Mouse (Mus musculus) MEL (cell line): Measurements from ENCODE around the gene BC034090. TPM values are rescaled to one million over a fixed set of nuclear protein-coding genes. Genes with fewer than 3 reads are reported as not detected.

Experiments used
- DNase-seq: peaks from one replicate; pipeline ENCODE4 v3.0.0; 2011; ENCODE audit warnings: low read depth, low spot score
- H3K27ac ChIP-seq: 2 replicates; pipeline ENCODE4 v1.5.1; 2012; ENCODE audit warnings: low read depth, mild to moderate bottlenecking, control low read depth, low read length, moderate library complexity; ENCODE audit not compliant: control insufficient read depth
- H3K27me3 ChIP-seq, 2 experiments: fragments of 150-350 bp in 1 of 2; sonication (generic) in 1 of 2; 2 replicates each; pipeline ENCODE4 v1.6.1; 2012; ENCODE audit warnings: low read length in 2 of 2, mild to moderate bottlenecking in 2 of 2, improper control_type of control experiment in 1 of 2, moderate library complexity in 1 of 2; ENCODE audit not compliant: insufficient read depth in 2 of 2, control insufficient read depth in 1 of 2
- H3K36me3 ChIP-seq, 2 experiments: 2 replicates each; pipeline ENCODE4 v1.6.1; 2012 to 2014; ENCODE audit warnings: low read length in 2 of 2, improper control_type of control experiment in 1 of 2, inconsistent platforms in 1 of 2, mild to moderate bottlenecking in 1 of 2; ENCODE audit not compliant: insufficient read depth in 2 of 2, control insufficient read depth in 1 of 2
- H3K4me1 ChIP-seq, 2 experiments: fragments of 150-350 bp in 1 of 2; sonication (generic) in 1 of 2; 2 replicates each; pipeline ENCODE4 v1.6.1; 2012; ENCODE audit warnings: low read length in 2 of 2, improper control_type of control experiment in 1 of 2, mild to moderate bottlenecking in 1 of 2; ENCODE audit not compliant: insufficient read depth in 2 of 2, control insufficient read depth in 1 of 2
- H3K4me3 ChIP-seq, 2 experiments: fragments of 150-350 bp in 1 of 2; sonication (generic) in 1 of 2; 2 replicates each; pipeline ENCODE4 v1.5.1; 2012; ENCODE audit warnings: low read depth in 2 of 2, low read length in 2 of 2, mild to moderate bottlenecking in 2 of 2, moderate library complexity in 2 of 2, control low read depth in 1 of 2, improper control_type of control experiment in 1 of 2; ENCODE audit not compliant: control insufficient read depth in 1 of 2, insufficient read depth in 1 of 2
- H3K79me2 ChIP-seq: 2 replicates; pipeline ENCODE4 v1.6.1; 2012; ENCODE audit warnings: mild to moderate bottlenecking, low read length, moderate library complexity; ENCODE audit not compliant: control insufficient read depth, poor library complexity, insufficient read depth
- H3K9ac ChIP-seq: 2 replicates; pipeline ENCODE4 v1.6.1; 2012; ENCODE audit warnings: low read depth, mild to moderate bottlenecking, control low read depth, low read length, moderate library complexity; ENCODE audit not compliant: control insufficient read depth, poor library complexity, severe bottlenecking
- H3K9me3 ChIP-seq: fragments of 150-350 bp; sonication (generic); replicated peaks from 2 replicates; pipeline ENCODE4 v1.6.1; 2012; ENCODE audit warnings: mild to moderate bottlenecking, low read length, improper control_type of control experiment, moderate library complexity; ENCODE audit not compliant: insufficient read depth
- BHLHE40 ChIP-seq: IDR thresholded peaks from 2 replicates; pipeline ENCODE4 v1.6.1; 2012; ENCODE audit warnings: low read depth, mild to moderate bottlenecking, inconsistent platforms, low read length, improper control_type of control experiment, borderline replicate concordance
- CHD2 ChIP-seq: IDR thresholded peaks from 2 replicates; pipeline ENCODE4 v1.6.1; 2011; ENCODE audit warnings: low read length, improper control_type of control experiment
- E2F4 ChIP-seq: IDR thresholded peaks from 2 replicates; pipeline ENCODE4 v1.6.1; 2011; ENCODE audit warnings: low read depth, low read length, improper control_type of control experiment, borderline replicate concordance
- ELF1 ChIP-seq: IDR thresholded peaks from 2 replicates; pipeline ENCODE4 v1.6.1; 2014; ENCODE audit warnings: low read depth, mild to moderate bottlenecking, inconsistent platforms, low read length, improper control_type of control experiment, moderate library complexity
- ETS1 ChIP-seq: IDR thresholded peaks from 2 replicates; pipeline ENCODE4 v1.6.1; 2012; ENCODE audit warnings: low read depth, mild to moderate bottlenecking, inconsistent platforms, low read length, improper control_type of control experiment, moderate library complexity
- GABPA ChIP-seq: IDR thresholded peaks from 2 replicates; pipeline ENCODE4 v1.6.1; 2012; ENCODE audit warnings: low read depth, mild to moderate bottlenecking, inconsistent platforms, low read length, improper control_type of control experiment, moderate library complexity
- GATA1 ChIP-seq: IDR thresholded peaks from 2 replicates; pipeline ENCODE4 v1.6.1; 2011; ENCODE audit warnings: low read depth, low read length, improper control_type of control experiment
- HCFC1 ChIP-seq: IDR thresholded peaks from 2 replicates; pipeline ENCODE4 v1.6.1; 2012; ENCODE audit warnings: low read depth, mild to moderate bottlenecking, inconsistent platforms, low read length, improper control_type of control experiment, moderate library complexity
- MAFK ChIP-seq: IDR thresholded peaks from 2 replicates; pipeline ENCODE4 v1.6.1; 2011; ENCODE audit warnings: low read depth, mild to moderate bottlenecking, low read length, improper control_type of control experiment, borderline replicate concordance
- MAX ChIP-seq: IDR thresholded peaks from 2 replicates; pipeline ENCODE4 v1.6.1; 2011; ENCODE audit warnings: low read length, improper control_type of control experiment
- MYB ChIP-seq: IDR thresholded peaks from 2 replicates; pipeline ENCODE4 v1.6.1; 2011; ENCODE audit warnings: mild to moderate bottlenecking, low read depth, low read length, improper control_type of control experiment
- MYC ChIP-seq: IDR thresholded peaks from 2 replicates; pipeline ENCODE4 v1.6.1; 2011; ENCODE audit warnings: low read depth, mild to moderate bottlenecking, low read length, improper control_type of control experiment, moderate library complexity
- NRF1 ChIP-seq: IDR thresholded peaks from 2 replicates; pipeline ENCODE4 v1.6.1; 2014; ENCODE audit warnings: low read depth, mild to moderate bottlenecking, inconsistent platforms, low read length, improper control_type of control experiment, moderate library complexity; ENCODE audit not compliant: poor library complexity, insufficient read depth, severe bottlenecking
- POLR2AphosphoS5 ChIP-seq: IDR thresholded peaks from 2 replicates; pipeline ENCODE4 v1.6.1; 2012; ENCODE audit warnings: low read depth, borderline replicate concordance, mild to moderate bottlenecking, inconsistent platforms, low read length, moderate library complexity, mixed read lengths
- SIN3A ChIP-seq: IDR thresholded peaks from 2 replicates; pipeline ENCODE4 v1.6.1; 2012; ENCODE audit warnings: low read length, improper control_type of control experiment, inconsistent platforms
- TAL1 ChIP-seq: IDR thresholded peaks from 2 replicates; pipeline ENCODE4 v1.6.1; 2012; ENCODE audit warnings: mild to moderate bottlenecking, inconsistent platforms, low read length, moderate library complexity, mixed read lengths
- TCF12 ChIP-seq: IDR thresholded peaks from 2 replicates; pipeline ENCODE4 v1.6.1; 2014; ENCODE audit warnings: low read depth, mild to moderate bottlenecking, inconsistent platforms, low read length, improper control_type of control experiment, moderate library complexity
- UBTF ChIP-seq: IDR thresholded peaks from 2 replicates; pipeline ENCODE4 v1.6.1; 2012; ENCODE audit warnings: low read depth, mild to moderate bottlenecking, inconsistent platforms, low read length, improper control_type of control experiment, moderate library complexity, borderline replicate concordance; ENCODE audit not compliant: insufficient read depth
- USF1 ChIP-seq: IDR thresholded peaks from 2 replicates; pipeline ENCODE4 v1.6.1; 2014; ENCODE audit warnings: low read depth, mild to moderate bottlenecking, inconsistent platforms, low read length, improper control_type of control experiment, moderate library complexity
- USF2 ChIP-seq, 2 experiments: IDR thresholded peaks; 2 replicates each; pipeline ENCODE4 v1.6.1; 2011 to 2012; ENCODE audit warnings: improper control_type of control experiment in 2 of 2, low read length in 2 of 2, borderline replicate concordance in 1 of 2, inconsistent platforms in 1 of 2, low read depth in 1 of 2, mild to moderate bottlenecking in 1 of 2; ENCODE audit not compliant: insufficient read depth in 1 of 2
- ZNF384 ChIP-seq: IDR thresholded peaks from 2 replicates; pipeline ENCODE4 v1.6.1; 2012; ENCODE audit warnings: low read depth, mild to moderate bottlenecking, inconsistent platforms, low read length, improper control_type of control experiment
- polyA plus RNA-seq, 2 experiments: library from polyadenylated mRNA; stranded (reverse) in 1 of 2; unstranded in 1 of 2; fragments of >175 nt in 1 of 2; fragments of >200 nt in 1 of 2; gene quantifications; 2 replicates each; pipeline versions ENCODE4 v1.2.1 to v1.2.4; 2012; ENCODE audit warnings: low replicate concordance in 2 of 2, low read depth in 1 of 2; ENCODE audit not compliant: insufficient read length in 2 of 2, insufficient read depth in 1 of 2, missing spikeins in 1 of 2
- total RNA-seq: library from RNA; depleted of rRNA; stranded (reverse); fragments of 300-350 nt; gene quantifications from 2 replicates; pipeline ENCODE4 v1.2.3, GENCODE M21; 2012

Gene BC034090
- total and polyA plus RNA-seq, 3 experiments: 0.12 to 0.28 TPM; not detected in 1

GRCm38 (mm10) chr1:155203101-155203500, 41.1 kb downstream of the BC034090 start:
- H3K79me2 ChIP-seq: no peaks in the 10 kb centered on the region
- no peak overlapping the region for H3K27ac ChIP-seq
- peaks cover 5 to 16% of the 10 kb centered on the region in 2 experiments for H3K4me1 ChIP-seq
- H3K9ac ChIP-seq: no peak overlapping the region
- H3K9me3 ChIP-seq: no peaks in the 10 kb centered on the region
- peaks cover 3 to 17% of the 10 kb centered on the region in 2 experiments for H3K36me3 ChIP-seq
- H3K4me3 ChIP-seq: no peak overlapping the region
- TF ChIP-seq MYC (no peak), CHD2 (no peak), USF1 (no peak), USF2 (IDR thresholded peaks at IDR 0.05; ENCODE audit: borderline replicate concordance in 1 of 2, insufficient read depth in 1 of 2, low read depth in 1 of 2, low read length in 2 of 2) (no peak), E2F4 (no peak), SIN3A (no peak), GATA1 (no peak)
- H3K27me3 ChIP-seq: no peaks in the 10 kb centered on the region
- no peak for DNase-seq

GRCm38 (mm10) chr1:155202472-155202871, 41.8 kb downstream of the BC034090 start:
- H3K27me3 ChIP-seq: no peaks in the 10 kb centered on the region
- TF ChIP-seq ELF1 (no peak), BHLHE40 (no peak), MAX (no peak), ETS1 (no peak), UBTF (no peak), TCF12 (no peak), MYC (no peak), TAL1 (no peak), GABPA (no peak), ZNF384 (no peak), USF1 (no peak), POLR2AphosphoS5 (no peak), E2F4 (no peak), MAFK (no peak), CHD2 (no peak), SIN3A (no peak), MYB (no peak), NRF1 (no peak), HCFC1 (no peak)
- no peak overlapping the region for H3K27ac ChIP-seq
- H3K36me3 ChIP-seq: peaks cover 3 to 17% of the 10 kb centered on the region in 2 experiments
- no peak overlapping the region for H3K9ac ChIP-seq
- DNase-seq: no peak
- peaks cover 5 to 16% of the 10 kb centered on the region in 2 experiments for H3K4me1 ChIP-seq
- H3K79me2 ChIP-seq: no peaks in the 10 kb centered on the region
- no peak overlapping the region for H3K4me3 ChIP-seq
- H3K9me3 ChIP-seq: no peaks in the 10 kb centered on the region
